Mouse (Mus musculus): ENCODE measurements around the gene Gm28053. TPM values are rescaled to one million over a fixed set of nuclear protein-coding genes. Genes with fewer than 3 reads are reported as not detected.

Gene Gm28053
- polyA plus RNA-seq, 1 experiment = not detected

GRCm38 (mm10) chr6:48763567-48764270 lies 45.3 kb downstream of the Gm28053 start:
- 37% methylated on average over 7 of the region's 7 CpGs for WGBS
- 0 out of 2 replicates have a peak, but pooled peaks cover 2% of the 10 kb centered on the region for H3K36me3 ChIP-seq (ENCODE audit: control insufficient read depth, insufficient read depth, low read length)
- no peak overlapping the region for H3K27ac ChIP-seq (ENCODE audit: insufficient read depth, low read depth, low read length)
- TF ChIP-seq CTCF (IDR thresholded peaks at IDR 0.05; ENCODE audit: extremely low read depth, insufficient read length, insufficient replicate concordance, low read depth, low read length) (no peak), POLR2A (IDR thresholded peaks at IDR 0.05; ENCODE audit: low read depth, low read length) (no peak)
- no peaks in the 10 kb centered on the region for H3K27me3 ChIP-seq (ENCODE audit: control insufficient read depth, insufficient read depth, low read length)
- peaks cover 10% of the 10 kb centered on the region for H3K4me1 ChIP-seq (ENCODE audit: control insufficient read depth, insufficient read depth, insufficient read length, low read length)
- H3K4me3 ChIP-seq (ENCODE audit: low read depth, low read length) = no peak overlapping the region

- Histone ChIP-seq H3K4me1 (ENCODE audit: control insufficient read depth, insufficient read depth, insufficient read length, low read length) (peaks cover 13% of the 10 kb centered on the region), H3K27ac (ENCODE audit: insufficient read depth, low read depth, low read length) (no peak overlapping the region), H3K4me3 (ENCODE audit: low read depth, low read length) (no peak overlapping the region), H3K27me3 (ENCODE audit: control insufficient read depth, insufficient read depth, low read length) (no peaks in the 10 kb centered on the region), H3K36me3 (ENCODE audit: control insufficient read depth, insufficient read depth, low read length) (0 out of 2 replicates have a peak, but pooled peaks cover 2% of the 10 kb centered on the region)
- WGBS = 93% methylated on average over 10 of the region's 10 CpGs
- no peak for TF ChIP-seq POLR2A (IDR thresholded peaks at IDR 0.05; ENCODE audit: low read depth, low read length)
Observed at GRCm38 (mm10) chr6:48764496-48764895, 46.1 kb downstream of the Gm28053 start.

GRCm38 (mm10) chr6:48768178-48768869 lies 49.9 kb downstream of the Gm28053 start:
- no peaks in the 10 kb centered on the region for H3K27me3 ChIP-seq (ENCODE audit: control insufficient read depth, insufficient read depth, low read length)
- H3K4me3 ChIP-seq (ENCODE audit: low read depth, low read length) = peak overlapping the region; percentile 24; the same call in 1 of the 2 replicates
- TF ChIP-seq POLR2A (IDR thresholded peaks at IDR 0.05; ENCODE audit: low read depth, low read length) (no peak), CTCF (IDR thresholded peaks at IDR 0.05; ENCODE audit: extremely low read depth, insufficient read length, insufficient replicate concordance, low read depth, low read length) (no peak)
- H3K36me3 ChIP-seq (ENCODE audit: control insufficient read depth, insufficient read depth, low read length) = 0 out of 2 replicates have a peak, but pooled peaks cover 2% of the 10 kb centered on the region
- H3K27ac ChIP-seq (ENCODE audit: insufficient read depth, low read depth, low read length) = peak overlapping the region; percentile 19; the same call in 1 of the 2 replicates
- H3K4me1 ChIP-seq (ENCODE audit: control insufficient read depth, insufficient read depth, insufficient read length, low read length) = peaks cover 10% of the 10 kb centered on the region; the same call in 1 of the 2 replicates
- 36% methylated on average over 9 of the region's 9 CpGs for WGBS

DNA sequence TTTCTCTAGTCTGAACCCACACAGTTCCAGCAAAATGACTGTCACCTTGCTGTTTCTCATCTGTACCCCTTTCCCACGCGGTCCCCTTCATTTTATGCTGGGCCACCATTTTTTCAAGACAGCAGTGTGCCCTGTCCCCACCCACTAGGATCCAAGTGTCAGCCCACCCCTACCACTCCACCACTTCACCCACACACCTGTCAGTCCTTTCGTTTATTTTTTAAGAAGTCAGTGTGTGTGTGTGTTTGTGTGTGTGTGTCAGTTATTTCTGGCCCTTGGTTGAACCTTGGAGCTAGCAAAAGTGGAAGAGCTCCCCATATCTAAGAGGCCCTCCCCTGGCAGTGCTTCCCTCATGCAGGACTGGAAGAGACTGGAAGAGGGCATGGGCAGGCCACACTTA lies 50.5 kb downstream of the Gm28053 start:
- TF ChIP-seq POLR2A (IDR thresholded peaks at IDR 0.05; ENCODE audit: low read depth, low read length) (no peak), CTCF (IDR thresholded peaks at IDR 0.05; ENCODE audit: extremely low read depth, insufficient read length, insufficient replicate concordance, low read depth, low read length) (no peak)
- 68% methylated on average over 3 of the region's 3 CpGs for WGBS
- Histone ChIP-seq H3K4me3 (ENCODE audit: low read depth, low read length) (peak overlapping the region; percentile 24), H3K27ac (ENCODE audit: insufficient read depth, low read depth, low read length) (peak overlapping the region; percentile 45), H3K27me3 (ENCODE audit: control insufficient read depth, insufficient read depth, low read length) (no peaks in the 10 kb centered on the region), H3K4me1 (ENCODE audit: control insufficient read depth, insufficient read depth, insufficient read length, low read length) (peaks cover 10% of the 10 kb centered on the region; the same call in 1 of the 2 replicates), H3K36me3 (ENCODE audit: control insufficient read depth, insufficient read depth, low read length) (0 out of 2 replicates have a peak, but pooled peaks cover 2% of the 10 kb centered on the region)

DNA sequence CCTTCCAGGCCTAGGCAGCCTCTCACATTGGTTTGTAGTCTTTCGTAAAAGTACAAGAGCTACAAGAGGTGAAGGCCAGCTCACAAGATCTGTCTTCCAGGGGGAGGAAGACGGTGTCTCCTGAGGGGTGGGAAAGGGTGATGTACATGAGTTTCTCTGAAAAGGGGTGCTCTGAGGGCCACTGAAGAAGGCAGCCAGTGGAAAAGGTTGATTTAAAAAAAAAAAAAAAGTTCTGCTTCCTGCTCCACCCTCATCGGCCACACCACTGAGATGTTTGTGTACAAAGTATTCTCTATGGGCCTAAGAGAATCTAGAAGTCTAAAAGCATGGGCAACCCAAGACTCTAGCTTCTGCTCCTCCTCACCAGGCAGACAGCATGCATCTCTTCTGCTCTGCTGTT lies 52.3 kb downstream of the Gm28053 start, which contains the start of gene Gimap3:
TSS of gene Gimap3 (minus strand) at position 156 of the 400 bp plus-strand sequence.
- peak within 1 kb of the TSS; percentile 54 for H3K4me3 ChIP-seq (ENCODE audit: low read depth, low read length)
- H3K27me3 ChIP-seq (ENCODE audit: control insufficient read depth, insufficient read depth, low read length) = no peaks in the 10 kb centered on the region
- H3K4me1 ChIP-seq (ENCODE audit: control insufficient read depth, insufficient read depth, insufficient read length, low read length) = peaks cover 10% of the 10 kb centered on the region; the same call in 1 of the 2 replicates
- H3K27ac ChIP-seq (ENCODE audit: insufficient read depth, low read depth, low read length) = peak within 1 kb of the TSS; percentile 80
- no peaks in the 10 kb centered on the region for H3K36me3 ChIP-seq (ENCODE audit: control insufficient read depth, insufficient read depth, low read length)
- 68% methylated on average over 3 of the region's 3 CpGs for WGBS
- no peak for TF ChIP-seq CTCF (IDR thresholded peaks at IDR 0.05; ENCODE audit: extremely low read depth, insufficient read length, insufficient replicate concordance, low read depth, low read length)
- no peak for TF ChIP-seq POLR2A (IDR thresholded peaks at IDR 0.05; ENCODE audit: low read depth, low read length)

DNA sequence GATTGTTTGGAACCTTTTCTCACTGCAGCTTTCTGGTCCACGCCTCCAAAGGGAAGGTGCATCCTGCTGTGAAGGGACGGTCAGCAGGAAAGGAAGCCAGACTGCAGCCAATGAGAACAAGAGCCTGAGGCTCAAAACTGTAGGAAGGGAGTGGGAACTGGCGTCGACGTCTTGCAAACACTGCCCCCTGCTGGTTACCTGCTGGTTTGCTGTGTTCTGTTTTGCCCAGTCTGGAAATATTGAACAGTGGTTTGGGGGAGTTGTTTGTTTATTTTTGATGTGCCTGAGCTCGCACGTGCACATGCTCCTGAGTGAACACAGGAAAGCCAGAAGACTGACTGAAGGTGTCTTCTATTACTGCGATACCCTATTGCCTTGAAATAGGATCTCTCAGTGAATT lies 53.6 kb downstream of the Gm28053 start:
- H3K27me3 ChIP-seq (ENCODE audit: control insufficient read depth, insufficient read depth, low read length) = no peaks in the 10 kb centered on the region
- no peak overlapping the region for H3K4me3 ChIP-seq (ENCODE audit: low read depth, low read length)
- no peak overlapping the region for H3K27ac ChIP-seq (ENCODE audit: insufficient read depth, low read depth, low read length)
- H3K4me1 ChIP-seq (ENCODE audit: control insufficient read depth, insufficient read depth, insufficient read length, low read length) = peaks cover 10% of the 10 kb centered on the region; the same call in 1 of the 2 replicates
- no peaks in the 10 kb centered on the region for H3K36me3 ChIP-seq (ENCODE audit: control insufficient read depth, insufficient read depth, low read length)
- TF ChIP-seq POLR2A (IDR thresholded peaks at IDR 0.05; ENCODE audit: low read depth, low read length) = no peak
- peak; percentile 96 for TF ChIP-seq CTCF (IDR thresholded peaks at IDR 0.05; ENCODE audit: extremely low read depth, insufficient read length, insufficient replicate concordance, low read depth, low read length)
- WGBS = 6% methylated on average over 8 of the region's 8 CpGs

DNA sequence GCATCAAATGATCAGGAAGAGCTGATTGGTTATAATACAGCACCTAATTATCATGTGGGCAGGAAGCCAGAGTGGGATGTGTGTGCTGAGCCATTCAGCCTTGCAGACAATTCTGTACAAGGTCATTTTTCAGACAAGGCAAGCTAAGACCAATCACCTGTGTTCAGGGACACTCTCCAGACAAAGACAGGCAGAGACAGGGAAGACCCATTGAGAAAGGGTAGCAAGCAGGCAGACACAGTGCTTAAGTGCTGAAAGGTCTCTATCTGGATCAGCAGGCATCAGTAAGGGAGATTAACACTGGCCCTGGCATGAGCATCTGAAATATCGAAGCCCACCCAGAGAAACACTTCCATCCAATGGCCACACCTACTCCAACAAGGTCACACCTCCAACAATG lies 66.0 kb downstream of the Gm28053 start:
- Histone ChIP-seq H3K4me3 (ENCODE audit: low read depth, low read length) (no peak overlapping the region), H3K4me1 (ENCODE audit: control insufficient read depth, insufficient read depth, insufficient read length, low read length) (peaks cover 2% of the 10 kb centered on the region; the same call in 1 of the 2 replicates), H3K27me3 (ENCODE audit: control insufficient read depth, insufficient read depth, low read length) (no peaks in the 10 kb centered on the region), H3K27ac (ENCODE audit: insufficient read depth, low read depth, low read length) (peak overlapping the region; percentile 39), H3K36me3 (ENCODE audit: control insufficient read depth, insufficient read depth, low read length) (no peaks in the 10 kb centered on the region)
- 80% methylated on average over 1 of the region's 1 CpGs for WGBS
- no peak for TF ChIP-seq CTCF (IDR thresholded peaks at IDR 0.05; ENCODE audit: extremely low read depth, insufficient read length, insufficient replicate concordance, low read depth, low read length)
- TF ChIP-seq POLR2A (IDR thresholded peaks at IDR 0.05; ENCODE audit: low read depth, low read length) = no peak
